Mouse (Mus musculus) heart, adult 11 months (tissue): ENCODE data around the gene Tanc1.
A peak's percentile ranks its signal among the peaks of the same experiment; 100 is the strongest.

ENCODE experiments used
- DNase-seq: peaks from one replicate; pipeline ENCODE4 v3.0.0; 2022

Gene Tanc1

GRCm38 (mm10) chr2:59721119-59721518 is 109.3 kb downstream of the Tanc1 start:
- DNase-seq, result peak; percentile 96

GRCm38 (mm10) chr2:59721758-59722157 is 109.9 kb downstream of the Tanc1 start:
- DNase-seq, result peak; percentile 69

GRCm38 (mm10) chr2:59723311-59723710 is 111.5 kb downstream of the Tanc1 start:
- DNase-seq, result peak; percentile 29

GRCm38 (mm10) chr2:59725518-59726185 is 113.8 kb downstream of the Tanc1 start:
- DNase-seq, result peak; percentile 59

- DNase-seq, result no peak
These were observed 120.0 kb downstream of the Tanc1 start for GRCm38 (mm10) chr2:59731831-59732230.

- no peak for DNase-seq
These were observed 121.6 kb downstream of the Tanc1 start for GRCm38 (mm10) chr2:59733410-59733809.

GRCm38 (mm10) chr2:59736401-59736898 is 124.6 kb downstream of the Tanc1 start:
- DNase-seq, result no peak

GRCm38 (mm10) chr2:59737368-59737767 is 125.5 kb downstream of the Tanc1 start:
- no peak for DNase-seq

- DNase-seq, result no peak
These were observed 126.5 kb downstream of the Tanc1 start for GRCm38 (mm10) chr2:59738356-59738755.

- DNase-seq, result no peak
These were observed 127.2 kb downstream of the Tanc1 start for GRCm38 (mm10) chr2:59739036-59739435.

GRCm38 (mm10) chr2:59742500-59743116 is 130.8 kb downstream of the Tanc1 start:
- DNase-seq, result no peak

GRCm38 (mm10) chr2:59745428-59745827 is 133.6 kb downstream of the Tanc1 start:
- DNase-seq, result no peak

- DNase-seq, result no peak
These were observed 134.2 kb downstream of the Tanc1 start for GRCm38 (mm10) chr2:59746070-59746469.

GRCm38 (mm10) chr2:59747757-59748156 is 135.9 kb downstream of the Tanc1 start:
- DNase-seq, result no peak

- DNase-seq, result no peak
These were observed 137.5 kb downstream of the Tanc1 start for GRCm38 (mm10) chr2:59749371-59749770.

GRCm38 (mm10) chr2:59751172-59751571 is 139.3 kb downstream of the Tanc1 start:
- DNase-seq, result no peak

GRCm38 (mm10) chr2:59752148-59752547 is 140.3 kb downstream of the Tanc1 start:
- DNase-seq, result no peak

- DNase-seq, result no peak
These were observed 140.9 kb downstream of the Tanc1 start for GRCm38 (mm10) chr2:59752766-59753165.

GRCm38 (mm10) chr2:59756137-59756753 is 144.4 kb downstream of the Tanc1 start:
- no peak for DNase-seq

- no peak for DNase-seq
These were observed 145.2 kb downstream of the Tanc1 start for GRCm38 (mm10) chr2:59757015-59757414.

- DNase-seq, result no peak
These were observed 146.5 kb downstream of the Tanc1 start for GRCm38 (mm10) chr2:59758139-59758918.

- DNase-seq, result peak; percentile 94
These were observed 148.9 kb downstream of the Tanc1 start for GRCm38 (mm10) chr2:59760731-59761130.

GRCm38 (mm10) chr2:59761183-59761582 is 149.3 kb downstream of the Tanc1 start:
- DNase-seq, result no peak
